ENCODE assay signal across 30 mouse cellular contexts in the genomic region with DNA sequence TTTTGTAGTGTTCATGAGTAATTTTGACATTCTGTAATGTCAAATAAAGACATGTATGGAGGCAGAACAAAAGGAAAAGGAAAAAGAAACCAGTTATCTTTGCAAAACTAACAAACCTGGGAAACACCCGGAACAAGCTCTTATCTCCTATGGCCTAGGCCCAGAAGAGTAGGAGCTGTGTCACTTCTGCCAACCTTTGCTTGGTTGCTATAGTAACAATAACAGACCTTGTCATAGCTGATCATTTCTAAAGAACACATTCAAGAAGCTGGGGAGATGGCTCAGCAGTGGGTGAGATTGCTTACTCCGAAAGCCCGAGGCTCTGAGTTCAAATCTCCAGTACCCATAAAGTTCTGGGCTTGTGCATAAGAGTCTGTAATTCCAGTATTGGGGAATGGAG. TPM values are rescaled to one million over a fixed set of nuclear protein-coding genes. Genes with fewer than 3 reads are reported as not detected.
"Had no signal": no experiment of that assay in that cellular context is flagged by ENCODE, and none has a peak within 500 bp of the region (broad histone marks: within the 10 kb centered on the region; RNA-seq: fewer than 3 reads in every experiment).

No protein-coding gene starts in this region.

- ATAC-seq: hindbrain, postnatal 0 days; liver, embryonic 12.5 days had no signal

- H3K9ac ChIP-seq: heart, embryonic 13.5 days; heart, embryonic 15.5 days; hindbrain, embryonic 13.5 days; hindbrain, embryonic 15.5 days; kidney, embryonic 15.5 days; limb, embryonic 13.5 days; limb, embryonic 15.5 days; liver, embryonic 12.5 days had no signal

- H3K27ac ChIP-seq: gastrocnemius, adult 2 months; heart, embryonic 13.5 days; heart, embryonic 15.5 days; hindbrain, embryonic 13.5 days; hindbrain, embryonic 15.5 days; hindbrain, postnatal 0 days; kidney, embryonic 15.5 days; kidney, postnatal 0 days; layer of hippocampus, adult 2 months; left cerebral cortex, adult 2 months; limb, embryonic 13.5 days; limb, embryonic 15.5 days; liver, embryonic 12.5 days had no signal

- H3K4me3 ChIP-seq: gastrocnemius, adult 2 months; heart, embryonic 13.5 days; heart, embryonic 15.5 days; hindbrain, embryonic 13.5 days; hindbrain, embryonic 15.5 days; kidney, embryonic 15.5 days; layer of hippocampus, adult 2 months; left cerebral cortex, adult 2 months; limb, embryonic 13.5 days; limb, embryonic 15.5 days; liver, embryonic 12.5 days had no signal

- DNase-seq: gastrocnemius, adult 2 months; gastrocnemius, postnatal 10 days; gastrocnemius, postnatal 25 days; heart, adult 18-20 months; heart, postnatal 14 days; heart, postnatal 36 days; kidney, adult 11 months; kidney, adult 2 months; kidney, adult 9 months; kidney, postnatal 25 days; kidney, postnatal 4 days; left cerebral cortex, postnatal 4 days had no signal

- H3K27me3 ChIP-seq: heart, embryonic 13.5 days; heart, embryonic 15.5 days; hindbrain, embryonic 13.5 days; hindbrain, embryonic 15.5 days; kidney, embryonic 15.5 days; limb, embryonic 13.5 days; limb, embryonic 15.5 days; liver, embryonic 12.5 days had no signal

- H3K4me1 ChIP-seq: heart, embryonic 13.5 days; heart, embryonic 15.5 days; hindbrain, embryonic 13.5 days; hindbrain, embryonic 15.5 days; kidney, embryonic 15.5 days; limb, embryonic 13.5 days; limb, embryonic 15.5 days; liver, embryonic 12.5 days had no signal

- H3K36me3 ChIP-seq: heart, embryonic 13.5 days; heart, embryonic 15.5 days; hindbrain, embryonic 13.5 days; hindbrain, embryonic 15.5 days; kidney, embryonic 15.5 days; limb, embryonic 13.5 days; limb, embryonic 15.5 days; liver, embryonic 12.5 days had no signal

- H3K9me3 ChIP-seq: heart, embryonic 13.5 days; heart, embryonic 15.5 days; hindbrain, embryonic 15.5 days; kidney, embryonic 15.5 days; limb, embryonic 13.5 days; limb, embryonic 15.5 days; liver, embryonic 12.5 days had no signal

RNA-seq across cellular contexts. Expression of a gene that starts 36.5 kb away (rescaled TPM):
- total RNA-seq: gastrocnemius, adult 2 months; gastrocnemius, postnatal 10 days; gastrocnemius, postnatal 25 days; granulocyte monocyte progenitor cell, adult 5-6 weeks; hematopoietic stem cell, adult 5-6 weeks; hindbrain, postnatal 0 days; left cerebral cortex, postnatal 10 days; left cerebral cortex, postnatal 25 days; left cerebral cortex, postnatal 4 days had no signal
- polyA plus RNA-seq: heart, embryonic 15.5 days; kidney, adult 2 months; kidney, embryonic 15.5 days had no signal

RNA-seq across cellular contexts. Expression of a gene that starts 45.7 kb away (rescaled TPM):
- total RNA-seq: granulocyte monocyte progenitor cell, adult 5-6 weeks; layer of hippocampus, postnatal 10 days; layer of hippocampus, postnatal 25 days; left cerebral cortex, postnatal 10 days had no signal
